Mouse (Mus musculus): Measurements from ENCODE around the gene Naa16.

Naa16 gene

DNA sequence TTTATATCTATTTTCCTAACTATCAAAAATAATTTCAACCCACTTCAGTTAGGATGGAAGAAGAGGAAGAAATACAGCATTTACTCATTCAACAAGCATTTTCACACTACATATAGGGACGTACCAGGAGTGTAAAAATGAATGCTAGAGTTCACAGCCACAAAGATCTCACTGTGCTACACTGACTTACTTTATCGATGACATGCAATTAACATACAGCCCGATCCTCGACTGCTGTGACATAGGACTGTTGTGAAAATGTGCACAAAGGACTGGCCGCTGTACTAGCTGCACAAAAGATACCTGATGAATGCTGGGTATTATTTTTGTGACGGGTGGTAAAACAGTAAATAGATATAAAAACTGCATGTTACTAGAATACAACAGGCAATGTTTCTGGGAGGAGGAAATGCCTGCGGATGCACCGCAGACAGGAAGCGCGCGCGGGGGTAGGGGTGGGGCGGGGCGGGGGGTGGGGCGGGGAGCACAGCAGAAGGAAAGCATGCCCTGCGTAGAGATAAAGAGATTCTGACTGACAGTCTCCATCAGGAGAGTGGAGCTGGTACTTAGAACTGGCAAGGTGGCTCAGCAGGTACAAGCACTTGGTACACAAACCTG is 59.5 kb downstream of the Naa16 start:
- peak; percentile 50 for DNase-seq (ENCODE audit: low spot score)

DNA sequence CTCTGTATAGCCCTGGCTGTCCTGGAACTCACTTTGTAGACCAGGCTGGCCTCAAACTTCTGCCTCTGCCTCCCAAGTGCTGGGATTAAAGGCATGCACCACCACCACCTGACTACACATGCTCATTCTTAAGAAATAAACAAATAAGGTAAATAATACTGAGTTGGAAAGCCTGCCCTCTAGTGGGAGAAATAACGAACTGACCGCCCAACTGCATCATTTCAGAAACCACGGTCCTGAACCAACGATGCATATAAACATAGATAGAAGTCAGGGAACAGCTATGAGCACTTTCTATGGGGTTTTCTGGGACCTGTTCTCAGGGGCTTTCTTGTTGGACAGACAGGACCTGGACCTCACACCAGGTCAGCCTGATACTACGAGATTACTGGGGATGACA is 63.5 kb downstream of the Naa16 start:
- peak; percentile 59 for DNase-seq (ENCODE audit: low spot score)

DNA sequence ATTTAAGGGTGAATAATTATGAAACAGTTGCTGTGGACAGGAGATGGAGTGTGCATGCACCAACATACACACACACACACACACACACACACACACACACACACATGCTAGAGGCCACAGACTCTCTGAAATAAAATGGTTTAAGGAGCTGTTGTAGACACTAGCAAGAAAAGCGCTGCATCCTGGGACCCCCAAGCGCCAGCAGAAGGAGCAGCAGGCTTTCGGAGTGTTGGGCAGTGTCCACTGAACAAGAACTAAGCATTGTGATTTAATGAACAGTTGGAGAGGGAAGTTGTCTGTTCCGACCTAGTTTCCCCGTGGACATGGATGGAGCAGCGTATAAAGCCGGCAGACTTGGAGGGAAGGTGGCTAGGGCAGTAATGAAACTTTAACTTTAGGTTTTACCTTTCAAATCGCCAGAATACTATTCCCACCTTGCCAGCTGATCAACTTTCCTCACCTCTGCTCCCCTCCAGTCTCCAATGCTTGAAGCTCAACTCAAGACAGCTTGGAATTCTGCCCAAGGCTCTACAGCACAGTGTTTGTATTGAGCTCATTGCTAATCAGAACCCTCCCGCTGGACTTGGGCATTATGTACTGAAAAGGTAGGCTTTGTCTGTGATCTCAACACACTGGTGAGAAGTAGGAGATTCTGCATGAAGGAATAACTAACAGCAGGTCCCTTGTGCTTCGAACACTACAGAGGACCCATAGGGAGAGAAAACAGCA is 66.3 kb downstream of the Naa16 start:
- DNase-seq (ENCODE audit: low spot score), result no peak

DNA sequence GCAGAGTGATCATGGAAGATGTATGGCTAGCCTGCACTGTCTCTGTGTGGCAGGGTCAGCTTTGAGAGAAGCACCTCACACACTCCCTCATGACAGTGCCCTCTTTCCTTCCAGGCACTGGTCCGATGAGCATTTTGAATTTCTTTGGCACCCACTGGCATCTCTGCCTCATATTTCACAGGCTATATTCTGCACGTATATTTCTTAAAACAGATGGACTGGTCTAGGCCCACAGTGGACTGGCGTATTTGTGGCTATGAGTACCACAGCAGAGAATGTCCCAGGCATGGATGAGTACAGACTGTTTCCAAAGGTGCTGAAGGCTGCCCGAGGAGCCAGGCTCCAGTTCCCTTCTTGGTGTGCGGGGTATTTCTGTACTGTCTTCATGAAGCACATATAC is 68.7 kb downstream of the Naa16 start:
- DNase-seq (ENCODE audit: low spot score), result no peak

GRCm38 (mm10) chr14:79321152-79321551 is 69.4 kb downstream of the Naa16 start:
- peak; percentile 39 for DNase-seq (ENCODE audit: low spot score)

DNA sequence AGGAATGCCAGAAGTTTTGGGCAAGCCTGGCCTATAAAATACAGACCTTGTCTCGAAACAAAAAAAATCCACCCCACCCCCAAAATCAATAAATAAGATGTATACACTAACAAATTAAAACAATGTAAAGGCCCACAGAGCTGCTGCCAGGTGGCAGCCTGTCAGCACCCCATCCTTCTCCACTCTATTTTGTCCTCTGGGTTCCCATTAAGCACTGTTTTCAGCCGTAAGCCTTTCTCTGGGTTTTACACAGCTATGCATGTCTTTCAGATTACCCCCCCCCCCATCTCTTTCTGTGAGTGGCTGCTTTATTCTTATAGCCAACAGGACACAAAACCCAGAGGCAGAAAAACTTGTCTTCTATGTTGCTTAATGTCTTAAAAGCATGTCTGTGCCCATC is 73.0 kb downstream of the Naa16 start:
- no peak for DNase-seq (ENCODE audit: low spot score)

DNA sequence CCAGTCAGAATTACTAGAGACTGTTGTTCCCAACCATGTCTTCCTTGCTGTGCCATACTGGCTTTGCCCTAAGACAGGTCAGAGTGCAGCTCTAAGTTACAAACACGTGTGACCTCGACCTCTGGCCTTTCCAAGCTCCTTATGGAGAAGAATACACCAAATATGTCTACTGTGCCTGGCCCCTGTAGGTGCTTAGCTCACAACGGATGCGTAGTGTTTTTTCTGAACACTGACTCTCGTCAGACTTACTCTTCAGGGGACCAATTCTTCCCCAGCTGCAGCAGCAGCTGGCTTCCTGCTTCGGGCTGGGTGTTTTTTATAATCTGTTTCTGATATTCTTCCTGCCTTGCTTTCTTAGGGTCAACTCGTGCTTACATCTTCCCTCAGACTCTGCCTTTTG is 74.7 kb downstream of the Naa16 start:
- DNase-seq (ENCODE audit: low spot score), result peak; percentile 67

GRCm38 (mm10) chr14:79314245-79315010 is 76.2 kb downstream of the Naa16 start:
- DNase-seq (ENCODE audit: low spot score), result no peak

DNA sequence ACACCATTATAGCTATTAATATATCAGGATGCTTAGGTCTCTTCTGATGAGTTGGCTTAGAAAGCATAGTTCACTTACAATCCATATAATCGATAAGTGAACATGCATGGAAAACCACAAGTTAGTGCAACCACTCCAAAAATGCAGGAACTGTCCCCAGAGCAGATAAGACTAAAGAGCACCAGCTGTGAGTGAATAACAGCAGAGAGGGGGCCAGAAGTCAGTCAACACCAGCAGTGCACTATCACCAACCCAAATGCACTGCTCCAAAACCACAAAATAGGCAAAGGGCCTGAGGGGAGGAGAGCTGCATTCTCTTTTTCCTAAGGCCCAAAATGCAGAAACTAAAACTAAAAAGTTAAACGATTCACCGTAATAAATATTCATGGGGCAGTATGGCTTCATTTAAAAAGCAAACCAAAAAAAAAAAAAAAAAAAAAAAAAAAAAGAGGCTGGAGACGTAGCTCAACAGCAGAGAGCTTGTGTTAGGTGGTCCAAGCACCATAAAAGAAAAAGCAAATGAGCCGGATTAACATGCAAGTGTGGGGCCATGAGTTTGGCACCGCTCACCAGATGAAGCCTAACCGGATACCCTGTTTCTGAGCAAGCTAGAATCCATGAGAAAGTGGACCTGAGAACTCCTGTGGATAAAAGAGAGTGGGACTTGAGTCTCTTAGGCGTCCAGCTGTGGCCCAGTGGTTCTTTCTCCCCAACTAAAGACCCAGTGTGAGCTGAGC is 77.0 kb downstream of the Naa16 start:
- DNase-seq (ENCODE audit: low spot score), result no peak

DNA sequence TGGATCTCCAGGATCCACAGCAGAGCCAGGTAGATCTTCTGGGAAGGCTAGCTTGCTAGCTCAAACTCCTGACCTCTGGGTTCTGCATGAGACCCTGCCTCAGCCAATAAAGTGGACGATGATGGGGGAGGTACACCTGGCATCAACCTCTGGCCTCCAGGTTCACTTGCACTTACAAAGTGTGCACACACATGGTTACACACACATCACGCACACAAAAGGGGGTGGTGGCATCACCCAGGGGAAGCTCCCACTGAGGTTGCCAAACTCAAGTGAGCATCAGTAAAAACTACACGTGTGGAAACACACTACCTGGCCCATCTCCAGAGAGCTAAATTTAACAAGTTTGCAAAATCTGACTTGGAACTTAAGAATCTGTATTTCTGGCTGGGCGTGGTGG is 77.9 kb downstream of the Naa16 start:
- DNase-seq (ENCODE audit: low spot score), result no peak

GRCm38 (mm10) chr14:79311918-79312454 is 78.6 kb downstream of the Naa16 start:
- no peak for DNase-seq (ENCODE audit: low spot score)

DNA sequence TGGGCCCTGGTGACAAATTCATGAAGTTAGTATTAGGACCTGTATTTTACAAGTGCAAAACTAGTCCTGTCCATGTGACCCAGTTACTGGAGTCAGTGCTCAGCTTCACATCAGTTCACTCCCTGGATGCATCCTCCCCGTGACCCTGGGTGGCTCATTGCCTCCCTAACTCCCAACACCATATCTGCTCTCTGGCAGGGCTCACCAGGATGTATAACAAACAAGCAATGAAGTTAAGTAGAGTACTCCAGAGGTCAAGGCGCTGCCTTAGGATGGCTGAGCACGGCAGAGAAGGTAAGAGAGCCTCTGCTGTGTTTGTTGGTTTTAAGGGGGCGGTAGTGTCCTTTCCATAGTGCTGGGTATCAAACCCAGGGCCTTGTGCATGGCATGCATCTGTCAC is 81.5 kb downstream of the Naa16 start:
- no peak for DNase-seq (ENCODE audit: low spot score)

GRCm38 (mm10) chr14:79308364-79308763 is 82.2 kb downstream of the Naa16 start:
- no peak for DNase-seq (ENCODE audit: low spot score)

DNA sequence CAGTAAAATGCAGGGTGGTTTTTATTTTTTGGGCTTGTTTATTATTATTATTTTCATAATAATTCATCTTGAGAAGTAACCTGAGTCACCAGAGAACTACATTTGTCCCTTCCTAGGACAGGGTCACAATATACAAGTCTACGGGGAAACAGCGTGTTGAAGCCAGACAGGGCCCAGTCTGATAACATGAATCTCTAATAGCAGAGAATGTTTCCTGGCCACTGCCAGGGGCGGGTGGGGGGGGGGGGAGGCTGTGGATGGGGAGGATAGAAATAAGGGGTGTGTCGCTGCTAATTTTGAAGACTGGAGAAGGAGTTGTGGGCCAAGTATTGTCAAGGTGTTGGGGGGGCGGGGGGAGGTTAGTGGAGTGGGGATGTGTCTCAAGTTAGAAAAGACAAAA is 82.7 kb downstream of the Naa16 start:
- DNase-seq (ENCODE audit: low spot score), result no peak

GRCm38 (mm10) chr14:79307138-79307537 is 83.4 kb downstream of the Naa16 start:
- no peak for DNase-seq (ENCODE audit: low spot score)

GRCm38 (mm10) chr14:79304873-79305464 is 85.6 kb downstream of the Naa16 start:
- no peak for DNase-seq (ENCODE audit: low spot score)

- DNase-seq (ENCODE audit: low spot score), result no peak
Observed at GRCm38 (mm10) chr14:79303150-79303549, 87.4 kb downstream of the Naa16 start.

DNA sequence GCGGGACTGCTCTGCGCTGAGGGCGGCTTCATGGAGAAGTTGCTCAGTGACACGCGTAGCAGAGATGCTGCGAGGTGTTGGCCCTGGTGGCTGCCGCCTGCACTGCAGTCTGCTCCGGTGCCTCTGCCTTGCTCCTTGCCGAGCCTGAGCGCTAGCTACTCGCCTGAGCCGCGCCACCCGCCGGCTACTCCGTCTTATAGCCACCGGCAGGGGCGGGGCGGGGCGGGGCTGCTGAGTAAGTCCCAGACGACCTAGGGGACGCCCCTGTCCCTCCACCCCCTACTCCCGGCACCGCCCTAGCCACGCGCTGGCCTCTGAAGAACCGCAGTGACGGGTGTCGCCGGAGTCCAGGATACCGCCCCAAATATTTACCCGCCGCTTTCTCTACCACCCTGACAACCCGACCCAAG is 89.1 kb downstream of the Naa16 start, which contains the start of gene Rgcc:
Gene Rgcc (minus strand): TSS at position 180 of the 410 bp plus-strand sequence.
- peak; percentile 100 for DNase-seq (ENCODE audit: low spot score)

GRCm38 (mm10) chr14:79300641-79301350 is 89.8 kb downstream of the Naa16 start:
- peak; percentile 56 for DNase-seq (ENCODE audit: low spot score)

- DNase-seq (ENCODE audit: low spot score), result no peak
Observed at GRCm38 (mm10) chr14:79299796-79300195, 90.8 kb downstream of the Naa16 start.

DNA sequence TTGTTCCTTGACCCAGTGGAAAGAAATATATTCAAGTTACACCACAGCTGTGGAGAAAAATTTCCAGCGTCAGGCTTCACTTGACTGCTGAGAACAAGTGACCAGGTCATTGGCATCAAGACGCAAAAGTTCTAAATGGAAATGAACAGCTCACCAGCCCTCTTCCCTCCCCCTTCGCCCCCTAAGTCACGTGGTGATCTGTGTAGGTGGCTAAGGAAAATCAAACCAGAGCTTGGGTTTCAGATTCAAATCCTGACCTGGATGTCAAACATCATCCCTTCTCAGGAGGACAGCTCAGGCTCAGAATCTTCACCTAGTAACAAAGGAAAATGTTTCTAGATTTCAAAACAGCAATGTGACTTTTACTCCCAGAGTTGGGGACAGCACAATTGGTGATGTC is 91.3 kb downstream of the Naa16 start:
- no peak for DNase-seq (ENCODE audit: low spot score)
